Mouse (Mus musculus) myocyte (in vitro differentiated cells): ENCODE data around the gene Slc35e3. TPM values are rescaled to one million over a fixed set of nuclear protein-coding genes. Genes with fewer than 3 reads are reported as not detected.
"Not testable (repeated sequence)": the region's sequence is repeated elsewhere in the genome, so short reads cannot be mapped to it uniquely, and the experiment has no call there.

Experiments
- H3K27me3 ChIP-seq: one replicate; pipeline ENCODE4 v1.6.1; 2011; ENCODE audit not compliant: control insufficient read depth, insufficient read depth, insufficient read length
- H3K36me3 ChIP-seq: one replicate; pipeline ENCODE4 v1.6.1; 2011; ENCODE audit not compliant: control insufficient read depth, insufficient read depth
- H3K4me2 ChIP-seq: one replicate; pipeline ENCODE4 v1.6.1; 2011; ENCODE audit warnings: low read depth, control low read depth
- H3K4me3 ChIP-seq: one replicate; pipeline ENCODE4 v1.5.1; 2011; ENCODE audit warnings: mild to moderate bottlenecking, control low read depth, moderate library complexity
- H3K79me2 ChIP-seq: one replicate; pipeline ENCODE4 v1.6.1; 2011; ENCODE audit not compliant: control insufficient read depth, insufficient read depth
- H3ac ChIP-seq: one replicate; pipeline ENCODE4 v1.6.1; 2011; ENCODE audit not compliant: control insufficient read depth, insufficient read length
- CEBPB ChIP-seq: IDR thresholded peaks from 2 replicates; pipeline ENCODE4 v1.6.1; 2011; ENCODE audit warnings: mild to moderate bottlenecking, moderate library complexity; ENCODE audit not compliant: poor library complexity, insufficient read depth, severe bottlenecking
- E2F4 ChIP-seq: IDR thresholded peaks from one replicate; pipeline ENCODE4 v1.6.1; 2011; ENCODE audit warnings: mild to moderate bottlenecking, control low read depth, moderate library complexity; ENCODE audit not compliant: insufficient read depth
- MAX ChIP-seq: IDR thresholded peaks from one replicate; pipeline ENCODE4 v1.6.1; 2011; ENCODE audit warnings: low read depth, mild to moderate bottlenecking, control low read depth
- MYOD1 ChIP-seq, 3 experiments: IDR thresholded peaks; one replicate each; pipeline ENCODE4 v1.6.1; 2011; ENCODE audit warnings: control low read depth in 2 of 3, low read depth in 2 of 3, mild to moderate bottlenecking in 2 of 3, moderate library complexity in 1 of 3; ENCODE audit not compliant: insufficient read length in 2 of 3, control insufficient read depth in 1 of 3
- MYOG ChIP-seq, 3 experiments: IDR thresholded peaks; one replicate each; pipeline ENCODE4 v1.6.1; 2011; ENCODE audit warnings: control low read depth in 2 of 3, low read depth in 2 of 3, mild to moderate bottlenecking in 2 of 3; ENCODE audit not compliant: insufficient read length in 2 of 3, control insufficient read depth in 1 of 3, insufficient read depth in 1 of 3
- POLR2A ChIP-seq: IDR thresholded peaks from one replicate; pipeline ENCODE4 v1.6.1; 2011; ENCODE audit warnings: low read depth, mild to moderate bottlenecking, control low read depth, moderate library complexity; ENCODE audit not compliant: insufficient read length
- POLR2AphosphoS2 ChIP-seq: IDR thresholded peaks from one replicate; pipeline ENCODE4 v1.6.1; 2011; ENCODE audit warnings: low read depth, control low read depth; ENCODE audit not compliant: insufficient read length
- REST ChIP-seq: IDR thresholded peaks from one replicate; pipeline ENCODE4 v1.6.1; 2011; ENCODE audit warnings: mild to moderate bottlenecking, control low read depth, moderate library complexity; ENCODE audit not compliant: insufficient read depth, insufficient read length
- SRF ChIP-seq: IDR thresholded peaks from one replicate; pipeline ENCODE4 v1.6.1; 2011; ENCODE audit warnings: low read depth; ENCODE audit not compliant: control insufficient read depth, insufficient read length
- TCF12 ChIP-seq: IDR thresholded peaks from one replicate; pipeline ENCODE4 v1.6.1; 2011; ENCODE audit warnings: mild to moderate bottlenecking, control low read depth; ENCODE audit not compliant: poor library complexity, insufficient read depth, severe bottlenecking
- TCF3 ChIP-seq: IDR thresholded peaks from one replicate; pipeline ENCODE4 v1.6.1; 2011; ENCODE audit warnings: low read depth, control low read depth; ENCODE audit not compliant: insufficient read length
- USF1 ChIP-seq: IDR thresholded peaks from one replicate; pipeline ENCODE4 v1.6.1; 2011; ENCODE audit warnings: low read depth, mild to moderate bottlenecking, control low read depth, moderate library complexity
- polyA plus RNA-seq: library from polyadenylated mRNA; unstranded; fragments of >200 nt; fragmentation: generic; extraction: Trizol; gene quantifications from one replicate; pipeline ENCODE4 v1.2.1, GENCODE M21; 2012; ENCODE audit warnings: missing spikeins

Gene Slc35e3
- polyA plus RNA-seq, 1 experiment: 9.2 TPM

DNA sequence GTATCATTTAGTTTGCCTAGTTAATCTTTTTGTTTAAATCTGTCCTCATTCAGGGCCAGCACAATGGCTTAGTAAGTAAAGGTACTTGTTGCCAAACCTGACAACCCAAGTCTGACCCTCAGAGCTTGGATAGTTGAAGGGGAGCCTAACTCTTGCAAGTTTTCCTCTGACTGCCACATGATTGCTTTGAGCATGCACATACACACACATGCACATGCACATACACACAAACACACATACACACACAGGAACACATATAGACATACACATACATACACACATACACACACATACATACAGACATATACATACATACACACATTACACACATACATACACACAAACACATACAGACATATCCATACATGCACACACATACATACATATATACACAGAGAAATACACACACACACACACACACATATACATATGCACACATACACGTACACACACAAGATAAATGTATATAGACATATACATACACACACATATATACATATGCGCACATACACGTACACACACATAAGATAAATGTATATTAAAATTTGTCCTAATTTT lies 21.3 kb downstream of the Slc35e3 start:
- no peak for TF ChIP-seq MAX
- no peak for TF ChIP-seq TCF12
- no peak for TF ChIP-seq CEBPB
- no peak for TF ChIP-seq POLR2AphosphoS2
- no peak for TF ChIP-seq MYOG (IDR thresholded peaks at IDR 0.05; ENCODE audit: control insufficient read depth in 1 of 3, insufficient read depth in 1 of 3, insufficient read length in 2 of 3, low read depth in 2 of 3)
- TF ChIP-seq MYOD1 (IDR thresholded peaks at IDR 0.05; ENCODE audit: control insufficient read depth in 1 of 3, insufficient read length in 2 of 3, low read depth in 2 of 3): no peak
- TF ChIP-seq USF1: no peak
- no peak for TF ChIP-seq POLR2A
- TF ChIP-seq SRF: no peak
- TF ChIP-seq TCF3: no peak
- TF ChIP-seq E2F4: no peak
- no peak for TF ChIP-seq REST
- Histone ChIP-seq H3ac (no peak overlapping the region), H3K4me2 (no peak overlapping the region), H3K27me3 (no peaks in the 10 kb centered on the region), H3K4me3 (no peak overlapping the region), H3K79me2 (no peaks in the 10 kb centered on the region), H3K36me3 (no peaks in the 10 kb centered on the region)

- Histone ChIP-seq H3K27me3 (no peaks in the 10 kb centered on the region), H3K36me3 (no peaks in the 10 kb centered on the region), H3K79me2 (no peaks in the 10 kb centered on the region), H3ac (no peak overlapping the region), H3K4me3 (no peak overlapping the region), H3K4me2 (no peak overlapping the region)
- TF ChIP-seq MYOD1 (IDR thresholded peaks at IDR 0.05; ENCODE audit: control insufficient read depth in 1 of 3, insufficient read length in 2 of 3, low read depth in 2 of 3): no peak
- no peak for TF ChIP-seq MAX
- no peak for TF ChIP-seq E2F4
- no peak for TF ChIP-seq TCF12
- no peak for TF ChIP-seq REST
- no peak for TF ChIP-seq POLR2A
- no peak for TF ChIP-seq MYOG (IDR thresholded peaks at IDR 0.05; ENCODE audit: control insufficient read depth in 1 of 3, insufficient read depth in 1 of 3, insufficient read length in 2 of 3, low read depth in 2 of 3)
- no peak for TF ChIP-seq USF1
- TF ChIP-seq TCF3: no peak
- TF ChIP-seq POLR2AphosphoS2: no peak
- no peak for TF ChIP-seq CEBPB
- no peak for TF ChIP-seq SRF
Measured at GRCm38 (mm10) chr10:117724136-117724718, 21.9 kb downstream of the Slc35e3 start.

DNA sequence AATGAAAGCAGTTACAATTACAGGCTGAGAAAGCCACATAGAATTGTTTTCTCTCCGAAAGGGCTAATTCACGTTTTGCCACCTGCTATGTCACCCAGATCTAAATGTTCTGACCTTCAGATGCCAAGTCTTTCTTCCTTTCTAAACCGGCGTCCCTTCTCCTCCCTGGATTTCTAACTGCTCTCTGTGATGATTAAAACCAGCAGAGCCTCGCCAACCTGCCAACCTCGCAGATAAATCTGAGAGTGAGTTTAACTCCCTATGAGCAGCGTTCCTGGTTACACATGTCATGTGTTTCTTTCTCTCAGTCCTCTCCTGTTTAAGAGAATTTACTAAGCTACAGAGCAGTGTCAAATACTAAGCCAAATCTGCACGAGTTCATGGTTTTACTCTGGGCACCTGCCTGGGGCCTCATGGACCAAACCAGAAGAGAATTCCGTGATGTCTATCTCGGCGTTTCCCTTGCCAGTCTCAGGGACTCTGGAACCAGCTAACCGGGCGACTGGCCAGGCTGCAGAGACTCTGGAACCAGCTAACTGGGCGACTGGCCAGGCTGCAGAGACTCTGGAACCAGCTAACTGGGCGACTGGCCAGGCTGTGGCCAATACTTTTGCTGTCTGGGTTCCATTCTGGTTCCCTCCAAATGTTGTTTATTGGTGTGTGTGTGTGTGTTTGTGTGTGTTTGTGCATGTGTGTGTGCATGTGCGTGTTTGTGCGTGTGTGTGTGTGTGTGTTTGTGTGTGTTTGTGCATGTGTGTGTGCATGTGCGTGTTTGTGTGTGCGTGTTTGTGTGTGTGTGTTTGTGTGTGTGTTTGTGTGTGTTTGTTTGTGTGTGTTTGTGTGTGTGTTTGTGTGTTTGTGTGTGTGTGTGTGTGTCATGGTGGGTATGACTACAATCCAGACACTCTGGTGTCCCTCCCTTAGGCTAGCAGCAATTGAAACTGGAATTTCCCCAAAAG lies 27.7 kb downstream of the Slc35e3 start:
- Histone ChIP-seq H3K27me3 (no peaks in the 10 kb centered on the region), H3K79me2 (no peaks in the 10 kb centered on the region), H3ac (no peak overlapping the region), H3K4me2 (peak overlapping the region; percentile 69), H3K36me3 (no peaks in the 10 kb centered on the region), H3K4me3 (no peak overlapping the region)
- TF ChIP-seq MYOD1 (IDR thresholded peaks at IDR 0.05; ENCODE audit: control insufficient read depth in 1 of 3, insufficient read length in 2 of 3, low read depth in 2 of 3) (no peak), MYOG (IDR thresholded peaks at IDR 0.05; ENCODE audit: control insufficient read depth in 1 of 3, insufficient read depth in 1 of 3, insufficient read length in 2 of 3, low read depth in 2 of 3) (no peak), CEBPB (no peak), E2F4 (no peak), SRF (no peak), MAX (no peak), USF1 (no peak), REST (no peak), TCF12 (no peak)

DNA sequence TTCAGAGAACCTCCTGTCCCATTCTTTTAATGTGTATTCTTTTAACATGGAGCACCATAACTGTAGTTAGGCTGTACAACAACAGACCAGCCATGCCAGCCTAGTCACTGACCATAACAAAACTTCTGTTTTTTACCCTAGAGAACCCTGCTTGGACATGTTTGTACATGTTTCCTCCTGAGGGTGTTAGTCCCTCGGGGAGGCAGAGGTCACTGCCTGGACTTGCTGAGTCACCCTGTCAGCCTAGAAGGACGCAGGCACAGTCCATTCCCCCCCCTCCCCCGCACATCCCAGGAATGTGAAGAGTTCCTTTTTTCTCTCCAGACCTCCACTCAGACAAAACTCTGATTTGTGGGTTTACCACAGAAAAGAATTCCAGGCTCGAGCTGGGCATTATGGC lies 28.6 kb downstream of the Slc35e3 start:
- H3K79me2 ChIP-seq: no peaks in the 10 kb centered on the region
- H3K36me3 ChIP-seq: no peaks in the 10 kb centered on the region
- peak; percentile 13 for TF ChIP-seq POLR2A
- no peak for TF ChIP-seq TCF12
- H3K4me3 ChIP-seq: no peak overlapping the region
- no peak overlapping the region for H3ac ChIP-seq
- peak overlapping the region; percentile 69 for H3K4me2 ChIP-seq
- H3K27me3 ChIP-seq: no peaks in the 10 kb centered on the region

DNA sequence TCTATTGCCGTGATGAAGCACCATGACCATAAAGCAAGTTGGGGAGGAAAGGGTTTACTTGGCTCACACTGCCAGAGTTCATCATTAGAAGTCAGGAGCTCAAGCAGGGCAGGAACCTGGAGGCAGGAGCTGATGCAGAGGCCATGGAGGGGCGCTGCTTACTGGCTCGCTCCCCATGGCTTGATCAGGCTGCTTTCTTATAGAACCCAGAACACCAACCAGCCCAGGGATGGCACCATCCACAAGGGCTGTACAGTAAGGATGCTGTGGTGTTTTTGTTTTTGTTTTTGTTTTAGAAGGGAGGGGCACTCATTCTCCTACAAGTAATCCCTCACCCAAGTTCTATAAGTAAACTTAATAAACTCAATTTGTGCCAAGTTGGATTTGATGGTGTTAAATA lies 29.5 kb downstream of the Slc35e3 start:
- Histone ChIP-seq H3K79me2 (no peaks in the 10 kb centered on the region), H3K36me3 (no peaks in the 10 kb centered on the region), H3K4me3 (no peak overlapping the region), H3K27me3 (no peaks in the 10 kb centered on the region), H3ac (no peak overlapping the region), H3K4me2 (no peak overlapping the region)
- no peak for TF ChIP-seq MAX
- TF ChIP-seq TCF3: no peak
- TF ChIP-seq E2F4: no peak
- no peak for TF ChIP-seq MYOG (IDR thresholded peaks at IDR 0.05; ENCODE audit: control insufficient read depth in 1 of 3, insufficient read depth in 1 of 3, insufficient read length in 2 of 3, low read depth in 2 of 3)
- TF ChIP-seq SRF: no peak
- no peak for TF ChIP-seq TCF12
- TF ChIP-seq POLR2AphosphoS2: no peak
- TF ChIP-seq MYOD1 (IDR thresholded peaks at IDR 0.05; ENCODE audit: control insufficient read depth in 1 of 3, insufficient read length in 2 of 3, low read depth in 2 of 3): no peak
- TF ChIP-seq REST: no peak
- TF ChIP-seq USF1: no peak
- TF ChIP-seq CEBPB: no peak

DNA sequence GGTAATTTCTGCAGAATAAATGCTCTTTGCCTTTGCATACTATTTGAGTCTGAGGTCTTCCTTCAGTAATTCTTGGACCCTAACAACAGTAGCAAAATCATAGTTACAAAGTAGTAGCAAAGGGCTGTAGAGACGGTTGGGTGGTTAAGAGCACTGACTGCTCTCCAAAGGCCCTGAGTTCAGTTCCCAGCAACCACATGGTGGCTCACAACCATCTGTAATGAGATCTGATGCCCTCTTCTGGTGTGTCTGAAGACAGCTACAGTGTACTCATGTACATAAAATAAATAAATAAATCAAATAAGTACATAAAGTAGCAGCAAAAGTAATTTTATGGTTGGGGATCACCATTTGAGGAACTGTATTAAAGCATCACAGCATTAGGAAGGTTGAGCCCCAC lies 30.5 kb downstream of the Slc35e3 start:
- H3ac ChIP-seq, H3K4me2 ChIP-seq, H3K4me3 ChIP-seq, H3K27me3 ChIP-seq, H3K79me2 ChIP-seq, H3K36me3 ChIP-seq: not testable (repeated sequence)
